Comparison of ENCODE assay signal across 8 mouse cellular contexts in genomic region chr5:30647815-30648560, GRCm38 (mm10). TPM values are rescaled to one million over a fixed set of nuclear protein-coding genes. Genes with fewer than 3 reads are reported as not detected.
A peak's percentile ranks its signal among the peaks of the same experiment; 100 is the strongest.
DNase-seq lines count a peak whose midpoint lies in the region; ATAC-seq lines count a peak whose summit lies in the region.

TSS of gene Slc35f6 (plus strand) at chr5:30647933.

- peaks cover 23% of the 10 kb centered on the region for H3K4me1 ChIP-seq in intestine, embryonic 14.5 days (replicated peaks; ENCODE audit: control insufficient read depth, insufficient read depth, low read length)

- under 1% methylated on average over 38 of the region's 38 CpGs for WGBS in intestine, embryonic 14.5 days

- H3K4me2 ChIP-seq in intestine, embryonic 14.5 days (ENCODE audit: low read length): peak within 1 kb of the TSS; percentile 69

- 0 out of 2 replicates have a peak, but pooled peaks cover 7% of the 10 kb centered on the region for H3K36me3 ChIP-seq in intestine, embryonic 14.5 days (ENCODE audit: control insufficient read depth, insufficient read depth, low read length)

- H3K4me3 ChIP-seq in intestine, embryonic 14.5 days (ENCODE audit: low read depth, low read length): peak within 1 kb of the TSS; percentile 78

- DNase-seq in adipocyte (ENCODE audit: low spot score): peak; percentile 88
- DNase-seq in embryo, embryonic 10 days (ENCODE audit: low spot score): peak; percentile 89
- peak; percentile 94 for DNase-seq in gastrocnemius, postnatal 14 days
- DNase-seq in intestine, embryonic 14.5 days (ENCODE audit: low spot score): peak; percentile 94
- peak; percentile 93 to 94 for DNase-seq in left cerebral cortex, postnatal 14 days (ENCODE audit: low spot score in 2 of 2)
- peak; percentile 78 for DNase-seq in mesoderm, embryonic 11.5 days (ENCODE audit: low read depth, low spot score)
- peak; percentile 92 for DNase-seq in right cerebral cortex, postnatal 36 days (ENCODE audit: low spot score in 2 of 2)
- peak; percentile 92 for DNase-seq in yolk sac, embryonic 10.5 days (ENCODE audit: low spot score)

- ATAC-seq in intestine, embryonic 14.5 days (replicated peaks; ENCODE audit: low FRiP score, low TSS enrichment, low read depth): peak; percentile 91

- peak within 1 kb of the TSS; percentile 62 for H3K9ac ChIP-seq in intestine, embryonic 14.5 days (ENCODE audit: low read length)

- H3K9me3 ChIP-seq in intestine, embryonic 14.5 days (ENCODE audit: control insufficient read depth, low read length): no peaks in the 10 kb centered on the region

- peak within 1 kb of the TSS; percentile 47; the same call in 1 of the 2 replicates for H3K27ac ChIP-seq in intestine, embryonic 14.5 days (ENCODE audit: low read depth)

- no peaks in the 10 kb centered on the region for H3K27me3 ChIP-seq in intestine, embryonic 14.5 days (replicated peaks; ENCODE audit: control insufficient read depth, insufficient read depth, low read length)

- intact Hi-C loops in gastrocnemius, postnatal 14 days (cut with DNase I; ENCODE audit: low total_unique reads): no loop called here
- intact Hi-C loops in left cerebral cortex, postnatal 14 days (cut with DNase I): no loop called here

RNA-seq across cellular contexts. Expression of gene Slc35f6, which starts in this region (rescaled TPM):
- 10 to 100 TPM; 11.8 to 13.8 TPM for total RNA-seq in gastrocnemius, postnatal 14 days (2021)
- polyA plus RNA-seq in intestine, embryonic 14.5 days (2014; fragmentation: Nextera tagmentation; extraction: Ambion mirVana): 32.5 and 35.2 TPM in 2 replicates
- 10 to 100 TPM; 32.2 to 37.4 TPM for total RNA-seq in left cerebral cortex, postnatal 14 days (2021)

Comparison
In these comparisons a context has a peak if more than half of its experiments do, and no peak if none do; other contexts are left out.
1. Peak in every context shown above with its lines: DNase-seq, ATAC-seq, H3K4me3 ChIP-seq and H3K27ac ChIP-seq.